Comparison of ENCODE assay signal across 19 mouse cellular contexts in the genomic region with DNA sequence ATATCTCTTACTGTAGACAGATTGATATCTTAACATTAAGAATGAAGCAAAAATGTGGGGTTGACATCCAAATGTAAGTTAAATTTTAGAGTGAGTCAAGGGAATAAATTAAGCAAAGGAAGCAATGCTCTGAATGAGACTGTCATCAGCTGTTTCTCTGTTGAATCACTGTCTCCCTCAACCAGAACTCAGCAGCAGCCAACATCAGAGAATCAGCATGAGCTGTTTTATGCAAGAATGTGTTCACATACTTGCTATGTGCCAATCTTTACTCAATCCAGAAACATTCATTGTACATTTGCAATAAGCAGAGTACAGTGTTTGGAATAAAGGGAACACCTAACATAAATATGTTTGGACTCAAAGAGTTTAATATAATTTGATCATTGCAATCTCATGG.
DNase-seq lines count a peak whose midpoint lies in the region; TF ChIP-seq lines count a peak whose summit lies in the region.
"Had no signal": no experiment of that assay in that cellular context is flagged by ENCODE, and none has a peak within 500 bp of the region (broad histone marks: within the 10 kb centered on the region; RNA-seq: fewer than 3 reads in every experiment).

No protein-coding gene starts in this region.

- H3K79me2 ChIP-seq in C2C12 (ENCODE audit: control insufficient read depth, insufficient read depth), result no peaks in the 10 kb centered on the region
- no peaks in the 10 kb centered on the region for H3K79me2 ChIP-seq in myocyte (ENCODE audit: control insufficient read depth, insufficient read depth)

- H3K36me3 ChIP-seq in C2C12 (ENCODE audit: control insufficient read depth, insufficient read depth) (no peaks in the 10 kb centered on the region), myocyte (ENCODE audit: control insufficient read depth, insufficient read depth) (no peaks in the 10 kb centered on the region)
- H3K36me3 ChIP-seq: embryonic facial prominence, embryonic 12.5 days; heart, embryonic 13.5 days; hindbrain, embryonic 15.5 days had no signal

- peak; percentile 1 for DNase-seq in layer of hippocampus, adult 9-10 months (ENCODE audit: low spot score)
- no peak for DNase-seq in layer of hippocampus, postnatal 36 days
- peak; percentile 71 for DNase-seq in brain, adult 2 months (ENCODE audit: low read depth, low spot score)
- DNase-seq in cerebellum, postnatal 36 days, result no peak
- no peak for DNase-seq in left cerebral cortex, adult 2 months (ENCODE audit: extremely low spot score in 1 of 2, low spot score in 2 of 2)
- DNase-seq in neural tube, embryonic 10.5 days (ENCODE audit: extremely low spot score, low spot score), result no peak
- DNase-seq: adrenal gland, adult 8-10 months; adrenal gland, postnatal 36 days; B cell, adult 2 months; cerebellum, adult 18-20 months; cerebellum, postnatal 14 days; gastrocnemius, postnatal 36 days; heart, adult 11 months; heart, postnatal 36 days had no signal

- H3K4me3 ChIP-seq in C2C12 (ENCODE audit: insufficient read depth, poor library complexity, severe bottlenecking) (no peak overlapping the region), myocyte (no peak overlapping the region)
- no peak overlapping the region for H3K4me3 ChIP-seq in left cerebral cortex, adult 2 months
- H3K4me3 ChIP-seq: embryonic facial prominence, embryonic 12.5 days; heart, embryonic 13.5 days; hindbrain, embryonic 15.5 days had no signal

- H3K27me3 ChIP-seq in C2C12 (ENCODE audit: control insufficient read depth, insufficient read depth, insufficient read length) (no peaks in the 10 kb centered on the region), myocyte (ENCODE audit: control insufficient read depth, insufficient read depth, insufficient read length) (no peaks in the 10 kb centered on the region)
- H3K27me3 ChIP-seq: embryonic facial prominence, embryonic 12.5 days; heart, embryonic 13.5 days; hindbrain, embryonic 15.5 days had no signal

- no peaks in the 10 kb centered on the region for H3K79me3 ChIP-seq in C2C12 (ENCODE audit: low read depth)

- intact Hi-C loops in left cerebral cortex, adult 2 months (cut with DNase I), result no loop called here

- H3K4me2 ChIP-seq in myocyte (ENCODE audit: low read depth), result peak overlapping the region; percentile 24
- H3K4me2 ChIP-seq: embryonic facial prominence, embryonic 12.5 days; heart, embryonic 13.5 days; hindbrain, embryonic 15.5 days had no signal

- H3ac ChIP-seq in C2C12 (ENCODE audit: control insufficient read depth, insufficient read length, low read depth) (no peak overlapping the region), myocyte (ENCODE audit: control insufficient read depth, insufficient read length) (no peak overlapping the region)

- TF ChIP-seq CTCF in C2C12 (IDR thresholded peaks at IDR 0.05; ENCODE audit: control insufficient read depth, insufficient read depth, insufficient read length), result no peak
- TF ChIP-seq CTCF in left cerebral cortex, adult 2 months (IDR thresholded peaks at IDR 0.05), result no peak

- TF ChIP-seq POLR2A in myocyte (IDR thresholded peaks at IDR 0.05; ENCODE audit: insufficient read length, low read depth), result no peak

- no peak overlapping the region for H3K27ac ChIP-seq in left cerebral cortex, adult 2 months
- H3K27ac ChIP-seq: embryonic facial prominence, embryonic 12.5 days; heart, embryonic 13.5 days; hindbrain, embryonic 15.5 days had no signal

TF ChIP-seq in C2C12, 6 proteins besides CTCF, POLR2A, EP300 and RAD21:
- TF ChIP-seq CEBPB (IDR thresholded peaks at IDR 0.05; ENCODE audit: low read depth), result peak; percentile 49
- no peak for TF ChIP-seq MAX (IDR thresholded peaks at IDR 0.05)
- peak; percentile 61 for TF ChIP-seq FOSL1 (IDR thresholded peaks at IDR 0.05; ENCODE audit: insufficient read depth, low read length, poor library complexity, severe bottlenecking)
- TF ChIP-seq MYOD1 (IDR thresholded peaks at IDR 0.05; ENCODE audit: control insufficient read depth, insufficient read length, low read depth), result peak; percentile 87

TF ChIP-seq in myocyte, 11 proteins besides CTCF, POLR2A, EP300 and RAD21:
- TF ChIP-seq USF1 (IDR thresholded peaks at IDR 0.05; ENCODE audit: low read depth) (no peak), SRF (IDR thresholded peaks at IDR 0.05; ENCODE audit: control insufficient read depth, insufficient read length, low read depth) (no peak), REST (IDR thresholded peaks at IDR 0.05; ENCODE audit: insufficient read depth, insufficient read length) (no peak), MYOD1 (IDR thresholded peaks at IDR 0.05; ENCODE audit: control insufficient read depth in 1 of 3, insufficient read length in 2 of 3, low read depth in 2 of 3) (peak in 2 of 3 experiments; percentile 34 to 50), CEBPB (IDR thresholded peaks at IDR 0.05; ENCODE audit: insufficient read depth, poor library complexity, severe bottlenecking) (0 out of 2 replicates have a peak, but pooled peaks have one; percentile 5), MYOG (IDR thresholded peaks at IDR 0.05; ENCODE audit: control insufficient read depth in 1 of 3, insufficient read depth in 1 of 3, insufficient read length in 2 of 3, low read depth in 2 of 3) (peak in 1 of 3 experiments; percentile 33), E2F4 (IDR thresholded peaks at IDR 0.05; ENCODE audit: insufficient read depth) (no peak), TCF3 (IDR thresholded peaks at IDR 0.05; ENCODE audit: insufficient read length, low read depth) (no peak), MAX (IDR thresholded peaks at IDR 0.05; ENCODE audit: low read depth) (no peak)

Comparison
In these comparisons a context has a peak if more than half of its experiments do, and no peak if none do; other contexts are left out.
1. DNase-seq: peak in layer of hippocampus, adult 9-10 months (single experiment) and brain, adult 2 months (single experiment); none in layer of hippocampus, postnatal 36 days (0 of 2), cerebellum, postnatal 36 days (0 of 2), left cerebral cortex, adult 2 months (0 of 2) and neural tube, embryonic 10.5 days (single experiment).